Mouse (Mus musculus) heart, postnatal 10 days (tissue): ENCODE results near the gene Plcb2. TPM values are rescaled to one million over a fixed set of nuclear protein-coding genes. Genes with fewer than 3 reads are reported as not detected.

Source experiments
- DNase-seq, 2 experiments: peaks; one replicate each; pipeline ENCODE4 v3.0.0; 2021
- intact Hi-C: fragments of 180-260 bp; cut with DNase I; formaldehyde crosslinking; loops from one replicate; pipeline ENCODE4 v1.15.1; 2025
- total RNA-seq, 2 experiments: library from RNA; stranded (reverse); gene quantifications; 2 replicates each; pipeline ENCODE4 v1.2.3; 2021

The Plcb2 gene
- total RNA-seq, 2 experiments from 2014 or later, result 1.9 to 2.4 TPM

DNA sequence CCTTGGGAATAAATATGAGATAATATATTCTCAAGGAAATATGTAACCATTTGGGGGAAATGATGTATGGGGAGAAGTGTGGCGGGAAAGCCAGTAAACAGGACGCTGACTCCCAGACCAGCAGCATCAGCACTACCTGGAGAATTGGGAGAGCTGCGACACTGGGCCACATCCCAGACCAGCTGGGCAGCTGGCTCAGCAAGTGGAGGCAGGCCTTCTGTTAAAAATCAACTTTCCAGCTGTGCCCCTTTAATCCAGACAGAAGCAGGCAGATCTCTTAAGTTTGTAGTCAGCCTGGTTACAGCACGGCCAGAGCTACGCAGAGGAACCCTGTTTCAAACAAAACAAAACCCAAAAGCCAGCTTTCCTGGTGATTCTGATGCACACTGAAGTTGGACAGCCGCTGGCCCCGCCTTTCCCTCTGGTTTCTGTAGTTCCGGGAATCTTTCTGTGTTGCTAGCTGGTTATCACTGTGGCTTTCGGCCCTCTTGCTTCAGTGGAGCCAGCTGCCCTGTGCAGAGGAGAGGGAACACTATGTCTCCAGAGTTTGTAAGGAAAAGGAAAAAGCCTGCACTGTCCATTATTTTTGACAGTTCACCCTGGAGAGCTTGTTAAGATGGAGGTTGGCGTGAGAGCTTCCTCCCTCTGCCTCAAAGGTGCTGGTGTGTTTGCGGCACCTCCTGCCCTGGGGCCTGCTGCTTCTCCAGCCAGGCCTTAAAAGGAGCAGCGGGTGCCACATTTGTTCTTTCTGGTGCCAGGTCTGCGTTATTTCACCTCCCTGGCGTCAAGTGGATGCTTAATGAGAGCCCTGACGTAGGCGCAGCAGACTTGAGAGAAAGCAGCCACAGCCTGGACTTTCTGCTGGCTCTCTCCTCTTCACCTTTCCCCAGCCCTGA is 23.9 kb upstream of the Plcb2 start:
- intact Hi-C loops, result no loop called here
- DNase-seq, result peak; percentile 47 to 49

GRCm38 (mm10) chr2:118750476-118750875 is 22.2 kb upstream of the Plcb2 start:
- intact Hi-C loops, result no loop called here
- DNase-seq, result peak; percentile 63 to 82

GRCm38 (mm10) chr2:118749341-118749884 is 21.2 kb upstream of the Plcb2 start:
- DNase-seq, result peak; percentile 48 to 55
- intact Hi-C loops, result no loop called here

DNA sequence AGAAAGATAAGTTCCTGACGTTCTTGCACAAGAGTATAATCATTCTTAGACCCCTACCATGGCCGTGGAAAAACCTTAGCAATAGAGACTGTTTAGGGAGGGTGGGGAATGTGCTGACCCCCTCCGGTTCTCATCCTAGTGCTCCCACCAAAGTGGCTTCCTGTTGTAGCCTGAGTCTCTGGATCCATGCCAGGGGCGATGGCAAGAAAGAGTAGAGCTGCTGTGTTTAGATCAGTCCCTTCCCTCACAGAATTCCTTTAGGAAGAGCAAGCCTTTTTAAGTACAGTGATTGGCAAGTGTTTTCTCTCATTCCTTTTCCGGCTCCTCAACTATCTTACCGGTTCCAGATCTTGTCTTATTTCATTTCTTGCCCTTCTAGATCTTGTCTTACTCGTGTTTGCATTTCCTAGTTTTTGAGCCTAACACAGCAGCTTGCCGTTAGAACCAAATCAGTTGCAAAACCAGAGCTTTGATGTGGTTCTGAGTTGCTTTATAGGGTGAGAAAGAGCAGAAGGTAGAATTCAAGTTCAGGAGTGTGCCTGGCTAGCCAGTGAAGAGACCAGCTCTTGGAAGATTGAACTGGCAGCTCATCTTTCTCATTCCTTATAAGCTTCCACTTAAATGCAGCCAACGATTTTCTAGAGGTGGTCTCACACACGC is 19.2 kb upstream of the Plcb2 start:
- intact Hi-C loops, result loop anchor here (2.0 kb wide), 1 partner anchor 31 kb away; the partner anchor contains the start of gene Disp2
- DNase-seq, result peak in 1 of 2 experiments; percentile 53

DNA sequence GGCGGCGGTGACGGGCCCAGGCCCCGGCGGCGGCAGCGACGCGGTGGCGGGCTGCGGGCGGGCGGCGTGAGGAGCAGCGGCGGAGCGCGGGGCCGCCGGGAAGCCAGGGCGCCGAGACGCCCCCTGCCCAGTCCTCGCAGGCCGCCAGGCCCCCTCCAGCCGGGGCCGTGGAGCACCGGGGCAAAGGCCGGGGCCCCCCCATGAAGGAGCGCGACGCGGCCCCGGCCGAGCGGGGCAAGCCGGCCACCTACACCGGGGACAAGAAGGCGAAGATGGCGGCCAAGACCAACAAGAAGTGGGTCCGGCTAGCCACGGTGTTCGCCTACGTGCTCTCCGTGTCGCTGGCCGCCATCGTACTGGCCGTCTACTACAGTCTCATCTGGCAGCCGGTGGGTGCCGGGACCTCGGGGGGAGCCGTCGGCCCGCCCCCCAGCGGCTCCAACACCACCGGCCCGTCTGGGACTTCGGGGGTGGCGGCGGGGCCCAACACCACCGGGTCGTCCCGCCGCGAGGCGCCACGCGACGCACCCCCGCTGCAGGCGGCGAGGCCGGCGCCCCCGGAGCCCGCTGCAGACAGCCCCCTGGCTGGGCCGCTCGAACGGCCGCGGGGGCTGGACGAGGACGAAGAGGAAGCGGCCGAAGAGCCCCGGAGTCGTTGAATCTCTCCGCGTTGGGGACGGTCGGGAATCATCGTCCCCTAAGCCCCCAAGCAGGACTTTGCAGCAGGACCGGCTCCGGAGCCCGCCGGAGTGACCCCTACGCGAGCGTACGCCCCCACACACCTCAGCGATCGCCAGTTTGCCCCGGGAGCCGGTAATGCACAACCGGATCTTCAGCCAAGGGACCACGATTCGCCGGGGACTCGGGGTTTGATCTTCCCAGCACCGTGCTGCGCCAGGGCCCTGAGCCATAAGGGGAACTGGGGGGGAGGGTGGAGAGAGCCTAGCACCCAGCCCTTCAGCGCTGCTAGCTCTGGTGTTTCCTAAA is 18.0 kb upstream of the Plcb2 start:
- peak; percentile 51 to 59 for DNase-seq
- intact Hi-C loops, result loop anchor here (1.0 to 2.0 kb wide), 2 partner anchors 16 to 33 kb away; partner anchors contain the start of genes Ccdc9b and Disp2

DNA sequence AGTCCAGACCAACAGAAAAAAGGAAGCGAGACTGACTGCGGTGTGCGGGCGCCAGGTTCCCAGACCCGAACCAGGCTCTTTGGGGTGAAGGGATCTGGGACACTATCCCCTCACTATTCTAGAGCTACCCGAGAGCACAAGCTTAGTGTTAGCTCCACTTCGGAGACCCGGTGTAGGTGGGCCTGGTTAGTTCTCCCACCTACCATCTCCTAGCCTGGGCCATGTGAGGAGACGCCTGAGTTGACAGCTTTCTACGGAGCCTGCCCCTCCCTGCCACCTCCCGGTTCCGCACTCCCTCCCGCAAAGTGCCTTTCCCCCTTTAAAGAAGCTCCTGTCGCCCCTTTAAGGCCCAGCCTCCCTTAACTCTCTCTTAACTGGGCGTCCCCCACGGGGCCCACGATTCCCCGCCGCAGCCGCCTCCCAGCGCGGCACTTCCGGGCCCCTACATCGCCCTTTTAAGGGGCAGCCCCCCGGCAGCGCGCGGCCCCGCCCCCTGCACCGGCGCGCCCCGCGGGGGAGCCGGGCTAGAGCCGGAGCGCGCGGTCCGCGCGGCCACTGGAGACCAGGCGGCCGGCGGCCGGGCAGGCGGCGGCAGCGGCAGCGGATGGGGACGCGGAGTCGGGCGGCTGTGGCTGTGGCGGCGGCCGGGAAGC is 17.1 kb upstream of the Plcb2 start, which contains the start of gene Inafm2:
Inafm2 (plus strand) TSS at position 527 of the 653 bp plus-strand sequence.
- DNase-seq, result peak; percentile 91 to 93
- intact Hi-C loops, result no loop called here

DNA sequence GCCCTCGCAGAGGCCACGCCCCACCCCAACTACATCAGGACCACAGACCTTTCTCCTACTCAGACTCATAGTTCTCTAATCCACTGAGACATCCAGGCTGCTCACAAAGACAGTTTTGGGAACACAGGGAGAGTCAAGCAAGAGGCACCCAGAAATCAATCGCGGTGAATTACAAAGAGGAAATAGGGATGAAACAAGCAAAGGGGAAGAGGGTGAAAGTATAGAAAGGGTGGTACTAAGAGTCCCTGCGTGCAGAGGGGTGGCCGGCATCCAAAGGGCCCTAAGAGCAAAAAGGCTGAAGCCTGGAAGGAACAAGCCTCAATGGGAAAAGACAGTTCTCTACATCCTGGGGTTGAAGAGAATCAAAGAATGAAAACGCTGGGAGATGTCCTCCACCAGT is 16.4 kb upstream of the Plcb2 start:
- intact Hi-C loops, result no loop called here
- no peak for DNase-seq

- intact Hi-C loops, result loop anchor here (2.0 kb wide), 1 partner anchor 139 kb away; no protein-coding TSS in a partner anchor
- peak; percentile 54 to 63 for DNase-seq
Measured at GRCm38 (mm10) chr2:118743261-118743943, 15.2 kb upstream of the Plcb2 start.

- intact Hi-C loops, result no loop called here
- DNase-seq, result no peak
Measured at GRCm38 (mm10) chr2:118741183-118741582, 12.9 kb upstream of the Plcb2 start.

DNA sequence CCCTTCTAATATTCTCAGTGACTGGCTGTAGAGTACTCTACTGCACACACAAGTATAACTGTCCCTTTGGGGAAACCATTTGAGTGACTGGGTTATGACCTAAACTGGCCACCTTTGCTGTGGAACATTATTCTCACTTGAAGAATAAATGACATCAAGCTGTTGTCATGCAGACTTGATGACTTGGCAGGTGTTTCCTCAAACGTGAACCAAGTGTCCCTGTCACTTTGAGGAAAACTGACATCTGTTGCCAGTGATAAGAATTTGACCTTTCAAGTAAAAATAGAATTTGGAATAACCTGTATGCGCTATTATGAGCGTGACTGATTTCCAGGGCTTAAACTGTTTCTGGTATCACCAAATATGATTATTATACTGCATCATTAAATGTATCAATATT is 12.1 kb upstream of the Plcb2 start:
- no peak for DNase-seq

DNA sequence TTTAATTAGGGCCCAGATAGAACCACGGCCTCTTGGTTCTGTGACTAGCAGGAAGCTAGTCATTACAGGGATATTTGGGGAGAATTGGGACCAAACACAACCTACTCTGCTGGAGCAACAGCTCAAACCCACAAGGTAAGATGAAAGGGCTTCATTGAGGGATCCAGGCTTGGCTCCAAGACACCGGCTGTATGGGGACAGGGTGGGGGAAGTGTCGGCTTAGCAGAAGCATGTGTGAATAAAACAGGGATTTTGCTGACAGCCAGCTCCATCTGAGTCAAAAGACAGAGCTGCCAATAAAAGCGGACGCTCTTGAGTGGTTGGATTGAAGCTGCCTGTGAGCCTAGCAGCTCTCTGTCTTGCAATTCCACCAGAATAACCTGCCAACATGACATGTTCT is 5.1 kb upstream of the Plcb2 start:
- DNase-seq, result no peak
- intact Hi-C loops, result no loop called here

More for the DNA sequence above, 12.1 kb upstream of the Plcb2 start:
- intact Hi-C loops, result no loop called here

DNA sequence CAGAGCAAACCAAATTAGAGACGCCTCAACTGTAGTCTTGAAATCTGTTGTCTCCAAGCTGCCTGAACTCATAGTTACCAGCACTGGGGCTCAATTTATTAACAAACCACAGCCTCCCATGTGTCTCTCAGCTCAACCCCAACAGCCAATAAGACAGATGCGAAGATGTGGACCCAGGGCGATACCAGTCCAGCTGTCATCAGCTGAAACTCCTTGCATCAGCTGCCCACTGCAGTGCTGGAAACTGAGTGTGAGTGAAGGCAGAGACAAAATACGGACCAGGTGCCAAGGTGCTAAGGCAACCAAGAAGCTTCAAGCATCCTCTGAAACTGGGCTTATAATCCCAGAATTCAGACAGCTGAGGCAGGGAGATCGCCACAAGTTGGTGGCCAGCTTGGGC is 3.7 kb upstream of the Plcb2 start:
- intact Hi-C loops, result no loop called here
- DNase-seq, result no peak

GRCm38 (mm10) chr2:118730622-118730915 is 2.3 kb upstream of the Plcb2 start:
- DNase-seq, result peak; percentile 84 to 88

GRCm38 (mm10) chr2:118729816-118730621 is 1.8 kb upstream of the Plcb2 start:
- intact Hi-C loops, result loop anchor here (1.0 kb wide), 2 partner anchors 30 to 92 kb away; no protein-coding TSS in a partner anchor
- no peak for DNase-seq

More at GRCm38 (mm10) chr2:118730622-118730915, 2.3 kb upstream of the Plcb2 start:
- intact Hi-C loops, result loop anchor here (1.0 kb wide), 2 partner anchors 30 to 92 kb away; no protein-coding TSS in a partner anchor

- DNase-seq, result no peak
- intact Hi-C loops, result no loop called here
Measured at GRCm38 (mm10) chr2:118729194-118729593, 956 bp upstream of the Plcb2 start.

DNA sequence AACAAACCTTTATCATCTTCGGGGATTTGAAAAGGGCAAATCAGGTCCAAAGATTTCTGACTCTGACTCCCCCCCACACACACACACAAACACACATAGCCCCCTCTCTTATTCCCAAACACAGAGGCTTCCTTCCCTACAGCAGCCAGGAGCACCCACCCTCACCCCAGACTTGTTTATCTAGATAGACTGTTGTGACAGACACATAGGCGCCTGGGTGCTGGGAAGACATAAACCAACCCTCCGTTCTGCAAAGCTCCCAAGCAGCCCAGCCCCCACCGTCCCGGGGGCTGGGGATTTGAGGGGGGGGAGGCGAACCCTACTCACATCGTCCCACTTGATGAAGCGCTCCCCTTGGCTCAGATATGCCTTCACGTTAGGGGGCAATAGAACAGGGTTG is 327 bp downstream of the Plcb2 start:
- intact Hi-C loops, result no loop called here

GRCm38 (mm10) chr2:118726873-118727272 is 1.4 kb downstream of the Plcb2 start:
- intact Hi-C loops, result no loop called here
- no peak for DNase-seq

More for the DNA sequence above, 327 bp downstream of the Plcb2 start:
- no peak for DNase-seq

- DNase-seq, result no peak
- intact Hi-C loops, result no loop called here
Measured at GRCm38 (mm10) chr2:118725511-118725910, 2.7 kb downstream of the Plcb2 start.
